Mouse (Mus musculus): ENCODE measurements around the gene Nedd8. TPM values are rescaled to one million over a fixed set of nuclear protein-coding genes. Genes with fewer than 3 reads are reported as not detected.

Gene Nedd8
- total RNA-seq, 1 experiment from 2014 or later: 209 TPM

DNA sequence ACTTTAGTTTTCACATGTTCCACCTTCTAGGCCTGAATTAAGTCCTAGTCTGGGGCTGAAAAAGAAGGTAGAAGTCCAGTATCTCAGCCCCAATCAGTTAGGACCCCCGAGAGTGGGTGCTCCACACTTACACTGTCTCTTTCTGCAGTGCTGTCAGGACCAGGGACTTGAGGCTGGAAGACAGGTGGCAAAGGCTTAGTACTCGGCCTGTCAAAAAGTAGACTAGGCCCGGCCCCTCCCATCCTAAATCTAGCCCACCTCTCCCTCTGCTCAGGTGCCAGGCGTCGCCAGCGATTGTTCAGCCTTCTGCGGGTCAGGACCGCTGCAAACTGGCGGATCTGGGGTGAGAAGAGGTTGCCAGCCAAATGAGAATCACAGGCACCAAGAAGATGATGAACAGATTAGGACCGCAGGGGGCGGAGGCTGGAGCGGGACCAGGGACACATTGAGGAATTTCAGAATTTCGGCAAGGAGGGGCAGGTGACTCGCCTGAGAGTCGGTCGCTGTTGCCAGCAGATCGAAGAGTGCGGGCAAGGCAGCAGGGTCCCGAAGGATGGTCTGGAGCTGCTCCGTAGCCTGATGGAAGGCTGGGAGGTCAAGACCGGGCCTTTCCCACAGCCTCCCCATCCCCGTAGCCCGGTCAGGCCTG, 36.9 kb downstream of the Nedd8 start:
- ATAC-seq (replicated peaks in 1 of 2; ENCODE audit: insufficient read depth in 1 of 2, low FRiP score in 2 of 2, low TSS enrichment in 1 of 2, low read depth in 1 of 2, poor library complexity in 2 of 2, severe bottlenecking in 2 of 2): peak in 1 of 2 experiments; percentile 11; a peak in 2 of 4 replicates

DNA sequence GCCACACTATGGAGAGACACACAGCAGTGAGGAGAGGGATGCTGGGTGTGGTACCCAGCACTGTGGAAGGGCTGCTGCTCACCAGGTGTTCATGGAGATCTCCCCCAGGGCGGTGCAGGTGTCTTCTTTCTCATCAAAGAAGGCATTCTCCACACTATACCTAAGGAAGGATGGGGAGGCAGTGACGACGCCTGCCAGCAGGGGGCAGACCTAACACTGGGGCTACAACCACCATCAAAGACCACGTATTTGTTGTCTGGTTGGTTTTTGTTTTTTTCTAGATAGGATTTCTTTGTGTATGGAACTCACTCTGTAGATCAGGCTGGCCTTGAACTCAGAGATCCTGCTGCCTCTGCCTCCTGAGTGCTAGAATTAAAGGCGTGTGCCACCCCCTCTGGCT, 42.6 kb downstream of the Nedd8 start:
- peak; percentile 65 to 74; a peak in 2 of 4 replicates for ATAC-seq (replicated peaks in 1 of 2; ENCODE audit: insufficient read depth in 1 of 2, low FRiP score in 2 of 2, low TSS enrichment in 1 of 2, low read depth in 1 of 2, poor library complexity in 2 of 2, severe bottlenecking in 2 of 2)

- no peak for ATAC-seq (replicated peaks in 1 of 2; ENCODE audit: insufficient read depth in 1 of 2, low FRiP score in 2 of 2, low TSS enrichment in 1 of 2, low read depth in 1 of 2, poor library complexity in 2 of 2, severe bottlenecking in 2 of 2)
Measured at GRCm38 (mm10) chr14:55628077-55628827, 43.7 kb downstream of the Nedd8 start.

DNA sequence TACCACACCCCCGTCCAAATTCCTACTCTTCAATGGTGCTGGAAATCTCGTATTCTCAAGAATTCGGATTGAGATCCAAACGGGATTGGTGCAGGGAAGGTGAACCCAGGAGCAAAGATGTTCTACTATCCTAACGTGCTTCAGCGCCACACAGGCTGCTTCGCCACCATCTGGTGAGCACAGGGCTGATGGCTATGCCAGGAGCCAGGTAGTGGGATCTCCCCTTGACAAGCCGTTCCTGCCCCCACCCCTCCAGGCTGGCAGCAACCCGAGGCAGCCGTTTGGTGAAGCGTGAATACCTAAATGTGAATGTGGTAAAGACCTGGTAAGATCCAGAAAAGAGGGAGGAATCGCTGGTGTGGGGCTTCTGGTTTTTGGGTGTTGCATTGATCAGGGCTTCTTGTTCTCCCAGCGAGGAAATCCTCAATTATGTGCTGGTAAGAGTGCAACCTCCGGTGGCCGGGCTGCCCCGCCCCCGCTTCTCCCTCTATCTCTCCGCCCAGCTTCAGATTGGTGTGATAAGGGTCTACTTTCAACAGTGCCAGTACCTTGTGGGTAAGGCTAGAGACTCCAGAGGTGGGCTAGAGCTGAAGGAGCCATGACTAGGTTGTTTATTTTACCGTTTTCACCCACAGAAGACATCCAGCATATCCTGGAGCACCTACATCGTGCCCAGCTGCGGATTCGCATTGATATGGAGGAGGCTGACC, 53.3 kb downstream of the Nedd8 start:
- peak; percentile 49 to 63 for ATAC-seq (replicated peaks in 1 of 2; ENCODE audit: insufficient read depth in 1 of 2, low FRiP score in 2 of 2, low TSS enrichment in 1 of 2, low read depth in 1 of 2, poor library complexity in 2 of 2, severe bottlenecking in 2 of 2)

DNA sequence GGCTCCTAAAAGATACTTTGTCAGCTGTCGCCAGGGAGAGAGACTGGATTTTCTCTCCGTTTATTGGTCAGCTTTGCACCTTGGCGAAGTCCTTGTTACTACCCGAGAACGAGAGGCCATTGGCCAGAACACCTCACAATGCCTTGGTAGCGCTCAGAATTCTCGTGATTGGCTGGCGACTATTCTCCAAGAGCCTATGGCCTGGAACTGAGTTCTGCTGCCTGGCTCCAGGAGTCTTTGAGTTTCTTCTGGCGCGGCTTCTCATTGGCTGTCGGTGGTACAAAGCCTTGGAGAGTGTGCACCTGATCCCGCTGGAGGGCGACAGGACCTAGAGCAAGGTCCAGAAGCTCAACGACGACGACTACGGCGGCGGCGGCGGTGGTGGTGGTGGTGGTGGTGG, 54.1 kb downstream of the Nedd8 start, which contains the start of gene Rec8:
Gene Rec8, plus strand, starts transcription at position 216 of the 400 bp plus-strand sequence.
- ATAC-seq (replicated peaks in 1 of 2; ENCODE audit: insufficient read depth in 1 of 2, low FRiP score in 2 of 2, low TSS enrichment in 1 of 2, low read depth in 1 of 2, poor library complexity in 2 of 2, severe bottlenecking in 2 of 2): peak; percentile 85 to 88

DNA sequence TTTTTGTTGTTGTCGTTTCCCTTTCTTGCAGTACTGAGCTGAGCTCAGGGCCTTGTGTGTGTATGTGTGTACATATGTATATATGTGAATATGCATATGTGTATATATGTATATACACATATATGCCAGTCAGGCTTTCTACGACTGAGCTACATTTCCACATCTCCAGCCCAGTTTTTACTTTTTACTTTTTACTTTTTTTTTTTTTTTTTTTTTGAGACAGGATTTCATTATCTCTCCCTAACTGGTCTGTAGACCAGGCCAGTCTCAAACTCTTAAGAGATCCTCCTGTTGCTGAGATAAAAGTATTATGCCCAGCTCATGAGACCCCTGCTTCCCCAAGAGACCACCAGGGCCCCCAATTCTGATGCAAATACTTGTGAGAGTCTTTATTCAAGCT, 55.1 kb downstream of the Nedd8 start:
- ATAC-seq (replicated peaks in 1 of 2; ENCODE audit: insufficient read depth in 1 of 2, low FRiP score in 2 of 2, low TSS enrichment in 1 of 2, low read depth in 1 of 2, poor library complexity in 2 of 2, severe bottlenecking in 2 of 2): no peak

GRCm38 (mm10) chr14:55615876-55616275, 56.0 kb downstream of the Nedd8 start:
- no peak for ATAC-seq (replicated peaks in 1 of 2; ENCODE audit: insufficient read depth in 1 of 2, low FRiP score in 2 of 2, low TSS enrichment in 1 of 2, low read depth in 1 of 2, poor library complexity in 2 of 2, severe bottlenecking in 2 of 2)

- no peak for ATAC-seq (replicated peaks in 1 of 2; ENCODE audit: insufficient read depth in 1 of 2, low FRiP score in 2 of 2, low TSS enrichment in 1 of 2, low read depth in 1 of 2, poor library complexity in 2 of 2, severe bottlenecking in 2 of 2)
Measured at GRCm38 (mm10) chr14:55614565-55615178, 57.3 kb downstream of the Nedd8 start.

DNA sequence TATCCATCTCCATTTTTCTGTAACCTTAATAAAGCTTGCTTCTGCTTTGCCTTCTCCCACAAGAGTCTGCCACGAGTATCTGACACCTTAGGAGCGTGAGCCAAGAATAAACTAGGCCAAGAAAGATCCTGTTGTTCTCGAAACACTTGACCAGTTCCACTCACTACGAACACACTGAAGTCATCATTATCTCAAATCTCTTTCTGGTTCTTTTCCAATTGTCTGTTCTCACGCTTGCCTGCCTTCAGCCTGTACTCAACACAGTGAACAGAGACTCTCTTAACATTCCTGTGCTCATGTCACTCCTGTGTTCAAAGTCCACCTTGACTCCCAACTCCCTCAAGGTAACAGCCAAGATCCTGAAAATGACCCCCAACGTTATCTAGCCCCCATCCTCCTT, 58.6 kb downstream of the Nedd8 start:
- no peak for ATAC-seq (replicated peaks in 1 of 2; ENCODE audit: insufficient read depth in 1 of 2, low FRiP score in 2 of 2, low TSS enrichment in 1 of 2, low read depth in 1 of 2, poor library complexity in 2 of 2, severe bottlenecking in 2 of 2)

Other genes with a start within 250 kb of the Nedd8 start
- gene Dhrs4, start 193.4 kb downstream of the Nedd8 start, total RNA-seq (2017): 68.5 and 99.2 TPM in 2 replicates
- 2.3 and 2.7 TPM in 2 replicates for gene Carmil3, start 181.5 kb downstream of the Nedd8 start, total RNA-seq (2017)
- not detected in 2 replicates for gene Cpne6, start 161.7 kb downstream of the Nedd8 start, total RNA-seq (2017)
- gene Nrl, start 147.1 kb downstream of the Nedd8 start, total RNA-seq (2017): not detected in 2 replicates
- 50.8 and 58.0 TPM in 2 replicates for gene Pck2, start 131.9 kb downstream of the Nedd8 start, total RNA-seq (2017)
- 47.6 and 53.3 TPM in 2 replicates for gene Dcaf11, start 112.1 kb downstream of the Nedd8 start, total RNA-seq (2017)
- gene A730061H03Rik, start 111.7 kb downstream of the Nedd8 start, total RNA-seq (2017): 3.4 TPM in 1 of 2 replicates, not detected in the other
- not detected in 2 replicates for gene Fitm1, start 96.5 kb downstream of the Nedd8 start, total RNA-seq (2017)
- gene Psme1, start 94.0 kb downstream of the Nedd8 start, total RNA-seq (2017): 367 and 390 TPM in 2 replicates
- 8.5 and 8.9 TPM in 2 replicates for gene Emc9, start 86.8 kb downstream of the Nedd8 start, total RNA-seq (2017)
- 189 and 244 TPM in 2 replicates for gene Psme2, start 81.0 kb downstream of the Nedd8 start, total RNA-seq (2017)
- 11.5 and 19.8 TPM in 2 replicates for gene Rnf31, start 80.4 kb downstream of the Nedd8 start, total RNA-seq (2017)
- gene Irf9, start 68.6 kb downstream of the Nedd8 start, total RNA-seq (2017): 61.3 and 91.7 TPM in 2 replicates
- 15.4 and 17.9 TPM in 2 replicates for gene Rec8, start 54.1 kb downstream of the Nedd8 start, total RNA-seq (2017)
- 14.3 and 35.2 TPM in 2 replicates for gene Ipo4, start 36.2 kb downstream of the Nedd8 start, total RNA-seq (2017)
- gene Gm49378, start 34.2 kb downstream of the Nedd8 start, total RNA-seq (2017): 1.8 and 8.2 TPM in 2 replicates
- 48.5 and 55.1 TPM in 2 replicates for gene Tm9sf1, start 28.3 kb downstream of the Nedd8 start, total RNA-seq (2017)
- 0.40 and 0.94 TPM in 2 replicates for gene Tssk4, start 21.9 kb downstream of the Nedd8 start, total RNA-seq (2017)
- 29.1 and 31.1 TPM in 2 replicates for gene Mdp1, start 11.6 kb downstream of the Nedd8 start, total RNA-seq (2017)
- gene Gmpr2, start 183 bp downstream of the Nedd8 start, total RNA-seq (2017): 30.7 and 38.3 TPM in 2 replicates
- 27.3 and 34.1 TPM in 2 replicates for gene Tinf2, start 9.7 kb upstream of the Nedd8 start, total RNA-seq (2017)
- 1.3 and 5.8 TPM in 2 replicates for gene Tgm1, start 41.8 kb upstream of the Nedd8 start, total RNA-seq (2017)
- 17.2 and 17.9 TPM in 2 replicates for gene Rabggta, start 50.1 kb upstream of the Nedd8 start, total RNA-seq (2017)
- gene Dhrs1, start 73.6 kb upstream of the Nedd8 start, total RNA-seq (2017): 25.3 TPM in 2 replicates
- gene Nop9, start 73.6 kb upstream of the Nedd8 start, total RNA-seq (2017): 16.6 and 20.9 TPM in 2 replicates
- gene Cideb, start 86.3 kb upstream of the Nedd8 start, total RNA-seq (2017): not detected in 2 replicates
- 0.60 and 0.63 TPM in 2 replicates for gene Ltb4r2, start 89.3 kb upstream of the Nedd8 start, total RNA-seq (2017)
- gene Ltb4r1, start 93.8 kb upstream of the Nedd8 start, total RNA-seq (2017): 4.0 and 11.2 TPM in 2 replicates
- 1.0 and 2.2 TPM in 2 replicates for gene Adcy4, start 112.0 kb upstream of the Nedd8 start, total RNA-seq (2017)
- 23.8 and 47.9 TPM in 2 replicates for gene Ripk3, start 116.7 kb upstream of the Nedd8 start, total RNA-seq (2017)
- 0.31 and 0.35 TPM in 2 replicates for gene Nfatc4, start 151.0 kb upstream of the Nedd8 start, total RNA-seq (2017)
- gene Nynrin, start 181.9 kb upstream of the Nedd8 start, total RNA-seq (2017): 13.0 and 13.1 TPM in 2 replicates
- gene Cbln3, start 212.3 kb upstream of the Nedd8 start, total RNA-seq (2017): 0.05 TPM in 1 of 2 replicates, not detected in the other
- gene Khnyn, start 212.8 kb upstream of the Nedd8 start, total RNA-seq (2017): 40.6 and 50.5 TPM in 2 replicates
- 10.3 and 27.3 TPM in 2 replicates for gene Sdr39u1, start 228.2 kb upstream of the Nedd8 start, total RNA-seq (2017)

Data from hematopoietic stem cell, adult 5-6 weeks (primary cell).